Mouse (Mus musculus) midbrain, embryonic 10.5 days (tissue): ENCODE results near the gene Wdr93. TPM values are rescaled to one million over a fixed set of nuclear protein-coding genes. Genes with fewer than 3 reads are reported as not detected.

Experiments
- DNase-seq: peaks from one replicate; pipeline ENCODE4 v3.0.0-alpha.2; 2017; ENCODE audit warnings: low spot score
- H3K27ac ChIP-seq: fragments of 300-500 bp; sonication (generic); replicated peaks from 2 replicates; pipeline ENCODE4 v1.5.1; 2016; ENCODE audit warnings: mild to moderate bottlenecking
- H3K27me3 ChIP-seq: fragments of 300-500 bp; sonication (generic); 2 replicates; pipeline ENCODE4 v1.6.1; 2016; ENCODE audit warnings: low read depth, mild to moderate bottlenecking; ENCODE audit not compliant: poor library complexity, severe bottlenecking
- H3K36me3 ChIP-seq: fragments of 300-500 bp; sonication (generic); 2 replicates; pipeline ENCODE4 v1.6.1; 2016; ENCODE audit warnings: mild to moderate bottlenecking, moderate library complexity
- H3K4me1 ChIP-seq: fragments of 300-500 bp; sonication (generic); 2 replicates; pipeline ENCODE4 v1.6.1; 2016
- H3K4me3 ChIP-seq: fragments of 300-500 bp; sonication (generic); 2 replicates; pipeline ENCODE4 v1.5.1; 2016; ENCODE audit warnings: mild to moderate bottlenecking, moderate library complexity
- H3K9me3 ChIP-seq: fragments of 300-500 bp; sonication (generic); replicated peaks from 2 replicates; pipeline ENCODE4 v1.6.1; 2016; ENCODE audit warnings: mild to moderate bottlenecking
- WGBS: fragments of 180-500 bp; shearing (Covaris S2); methylation state at CpG from one replicate; pipeline ENCODE4 v1.1.7; 2016; 5-methylcytosine and 5-hydroxymethylcytosine counted together
- polyA plus RNA-seq: library from polyadenylated mRNA; unstranded; fragments of >200 nt; fragmentation: Nextera tagmentation; extraction: Ambion mirVana; gene quantifications from 2 replicates; pipeline ENCODE4 v1.2.1, GENCODE M21; 2016

Wdr93 gene
- polyA plus RNA-seq, 1 experiment from 2014 or later: 0.22 TPM

DNA sequence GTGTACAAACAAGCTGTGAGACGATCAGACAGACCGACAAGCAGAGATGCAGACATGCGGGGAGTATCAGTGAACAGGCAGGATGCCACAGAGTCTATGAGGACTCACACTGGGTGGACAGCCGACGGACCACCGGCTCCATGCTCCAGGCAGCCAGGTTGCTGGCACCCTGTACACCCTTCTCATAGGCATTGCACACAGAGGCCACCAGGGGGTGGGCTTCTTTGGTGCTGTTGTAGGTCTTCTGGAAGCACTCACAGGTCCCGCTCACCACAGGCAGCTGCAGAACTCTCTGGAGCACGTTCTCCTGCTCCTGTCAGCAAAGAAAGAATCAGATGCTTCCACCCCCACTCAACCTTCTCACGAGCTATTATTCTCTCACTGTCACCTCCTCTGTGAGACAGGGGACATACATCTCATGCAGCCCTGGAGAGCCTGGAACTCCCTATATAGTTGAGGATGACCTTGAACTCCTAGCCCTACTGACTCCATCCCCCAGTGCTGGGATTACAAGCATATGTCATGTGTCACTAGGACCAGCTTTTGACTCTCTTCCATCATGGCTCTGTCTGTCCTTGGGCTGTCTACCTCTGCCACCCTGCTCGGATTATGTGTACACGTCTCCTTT is 13.1 kb upstream of the Wdr93 start:
- no peak for DNase-seq
- no peaks in the 10 kb centered on the region for H3K9me3 ChIP-seq
- no peak overlapping the region for H3K4me3 ChIP-seq
- H3K36me3 ChIP-seq: 0 out of 2 replicates have a peak, but pooled peaks cover 4% of the 10 kb centered on the region
- no peak overlapping the region for H3K27ac ChIP-seq
- WGBS: 67% methylated on average over 11 of the region's 11 CpGs
- H3K27me3 ChIP-seq: peaks cover 37% of the 10 kb centered on the region
- H3K4me1 ChIP-seq: 0 out of 2 replicates have a peak, but pooled peaks cover 2% of the 10 kb centered on the region

DNA sequence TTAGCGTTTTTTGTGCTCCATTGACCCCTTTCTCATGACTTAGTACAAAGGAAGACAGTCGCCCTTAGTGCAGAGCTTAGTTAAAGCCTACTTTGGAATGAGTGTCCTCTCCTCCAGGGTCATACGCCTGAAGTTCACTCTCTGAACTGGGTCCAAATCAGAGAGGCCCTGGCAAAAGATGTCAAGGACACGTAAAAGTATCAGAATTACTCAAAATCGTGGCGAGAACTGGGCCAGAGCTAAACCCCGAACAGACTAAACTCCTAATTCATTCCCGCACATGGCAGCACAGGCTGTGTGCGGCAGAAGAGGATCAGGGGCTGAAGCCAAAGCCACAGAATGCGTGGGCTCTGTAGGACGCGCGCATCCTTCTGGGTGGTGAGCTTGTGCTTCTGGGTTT is 11.5 kb upstream of the Wdr93 start:
- Histone ChIP-seq H3K9me3 (no peaks in the 10 kb centered on the region), H3K27me3 (peaks cover 27% of the 10 kb centered on the region), H3K4me1 (0 out of 2 replicates have a peak, but pooled peaks cover 2% of the 10 kb centered on the region), H3K36me3 (peaks cover 6% of the 10 kb centered on the region; the same call in 1 of the 2 replicates), H3K27ac (no peak overlapping the region), H3K4me3 (no peak overlapping the region)
- no peak for DNase-seq
- 76% methylated on average over 13 of the region's 13 CpGs for WGBS

DNA sequence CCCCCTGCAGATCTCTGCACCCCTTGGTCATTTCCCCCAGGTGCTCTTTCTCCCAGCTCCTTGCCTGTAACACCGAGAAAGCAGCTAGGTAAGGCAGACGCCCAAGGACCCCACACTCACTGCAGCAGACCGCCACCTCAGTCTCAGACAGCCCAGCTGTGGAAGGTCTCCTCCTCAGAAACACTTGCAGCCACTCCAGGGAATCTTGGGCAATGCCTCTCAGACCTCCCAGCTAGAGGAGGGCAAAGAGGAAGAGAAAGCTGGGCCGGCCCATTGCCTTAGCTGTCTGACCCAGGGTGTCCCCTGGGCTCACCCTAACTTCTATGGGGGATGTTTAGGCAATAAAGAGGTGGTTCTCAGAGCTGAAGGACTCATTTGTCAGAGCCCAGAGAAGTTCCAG is 10.3 kb upstream of the Wdr93 start, which contains the start of gene Plin1:
Gene Plin1, minus strand, starts transcription at position 282 of the 400 bp plus-strand sequence.
- Histone ChIP-seq H3K27me3 (peaks cover 24% of the 10 kb centered on the region), H3K9me3 (no peaks in the 10 kb centered on the region), H3K36me3 (peaks cover 18% of the 10 kb centered on the region), H3K4me1 (0 out of 2 replicates have a peak, but pooled peaks cover 2% of the 10 kb centered on the region), H3K4me3 (no peak within 1 kb of the TSS), H3K27ac (no peak within 1 kb of the TSS)
- WGBS: 62% methylated on average over 4 of the region's 4 CpGs
- no peak for DNase-seq

- no peak overlapping the region for H3K4me3 ChIP-seq
- no peak overlapping the region for H3K27ac ChIP-seq
- H3K36me3 ChIP-seq: peaks cover 23% of the 10 kb centered on the region
- H3K27me3 ChIP-seq: peaks cover 12% of the 10 kb centered on the region
- no peaks in the 10 kb centered on the region for H3K9me3 ChIP-seq
- H3K4me1 ChIP-seq: 0 out of 2 replicates have a peak, but pooled peaks cover 2% of the 10 kb centered on the region
- WGBS: 82% methylated on average over 8 of the region's 8 CpGs
- no peak for DNase-seq
Observed at GRCm38 (mm10) chr7:79734563-79734962, 8.4 kb upstream of the Wdr93 start.

DNA sequence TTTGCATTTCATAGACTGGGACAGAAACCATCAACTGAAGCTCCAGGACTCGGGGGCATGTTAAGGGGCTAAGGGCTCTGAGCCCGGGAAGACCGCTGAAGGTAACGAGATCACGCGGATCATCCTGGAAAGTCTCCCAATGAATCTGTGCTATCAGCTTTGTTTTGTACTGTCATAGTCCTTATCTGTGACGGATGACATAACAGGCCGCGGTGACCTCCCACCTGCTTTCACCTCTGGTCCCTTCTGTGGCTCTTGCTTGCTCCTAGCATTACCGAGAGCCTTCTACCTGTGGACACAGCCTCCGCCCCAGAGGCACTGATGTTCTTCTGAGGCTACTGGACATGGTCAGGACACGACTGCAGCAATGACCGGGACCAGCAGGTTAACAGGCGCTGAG is 6.5 kb upstream of the Wdr93 start:
- no peaks in the 10 kb centered on the region for H3K4me1 ChIP-seq
- no peaks in the 10 kb centered on the region for H3K27me3 ChIP-seq
- H3K4me3 ChIP-seq: no peak overlapping the region
- DNase-seq: no peak
- H3K9me3 ChIP-seq: no peaks in the 10 kb centered on the region
- peaks cover 26% of the 10 kb centered on the region for H3K36me3 ChIP-seq
- 95% methylated on average over 14 of the region's 14 CpGs for WGBS
- no peak overlapping the region for H3K27ac ChIP-seq

- DNase-seq: no peak
- no peak overlapping the region for H3K27ac ChIP-seq
- H3K36me3 ChIP-seq: peaks cover 26% of the 10 kb centered on the region
- 97% methylated on average over 2 of the region's 2 CpGs for WGBS
- H3K4me3 ChIP-seq: no peak overlapping the region
- peaks cover 18% of the 10 kb centered on the region for H3K4me1 ChIP-seq
- H3K27me3 ChIP-seq: peaks cover 5% of the 10 kb centered on the region; the same call in 1 of the 2 replicates
- H3K9me3 ChIP-seq: no peaks in the 10 kb centered on the region
Observed at GRCm38 (mm10) chr7:79738913-79739312, 4.0 kb upstream of the Wdr93 start.

DNA sequence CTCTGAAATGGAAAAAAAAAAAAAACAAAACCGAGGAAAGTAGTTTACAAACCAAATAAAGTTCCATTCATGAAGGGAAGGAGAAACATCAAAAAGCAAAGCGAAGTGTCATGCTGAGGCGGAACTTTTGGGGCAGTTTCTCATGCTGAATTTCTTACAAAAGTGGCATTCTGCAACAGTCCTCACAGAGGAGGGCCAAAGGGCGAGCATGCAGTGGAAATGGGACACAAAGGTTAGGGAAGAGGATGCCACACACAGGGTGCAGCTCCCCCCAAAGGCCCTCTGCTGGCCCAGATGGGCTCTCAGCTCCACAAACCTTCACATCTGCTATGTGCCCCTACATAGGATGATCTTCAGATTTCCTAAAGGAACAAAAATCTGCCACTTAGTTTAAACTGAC is 2.7 kb upstream of the Wdr93 start:
- H3K4me1 ChIP-seq: peaks cover 18% of the 10 kb centered on the region
- H3K27me3 ChIP-seq: peaks cover 5% of the 10 kb centered on the region; the same call in 1 of the 2 replicates
- DNase-seq: no peak
- 80% methylated on average over 4 of the region's 4 CpGs for WGBS
- H3K4me3 ChIP-seq: no peak overlapping the region
- no peak overlapping the region for H3K27ac ChIP-seq
- peaks cover 21% of the 10 kb centered on the region for H3K36me3 ChIP-seq
- no peaks in the 10 kb centered on the region for H3K9me3 ChIP-seq

GRCm38 (mm10) chr7:79742277-79742658 is 695 bp upstream of the Wdr93 start:
- Histone ChIP-seq H3K27ac (peak overlapping the region; percentile 82; the same call in 1 of the 2 replicates), H3K9me3 (no peaks in the 10 kb centered on the region)

DNA sequence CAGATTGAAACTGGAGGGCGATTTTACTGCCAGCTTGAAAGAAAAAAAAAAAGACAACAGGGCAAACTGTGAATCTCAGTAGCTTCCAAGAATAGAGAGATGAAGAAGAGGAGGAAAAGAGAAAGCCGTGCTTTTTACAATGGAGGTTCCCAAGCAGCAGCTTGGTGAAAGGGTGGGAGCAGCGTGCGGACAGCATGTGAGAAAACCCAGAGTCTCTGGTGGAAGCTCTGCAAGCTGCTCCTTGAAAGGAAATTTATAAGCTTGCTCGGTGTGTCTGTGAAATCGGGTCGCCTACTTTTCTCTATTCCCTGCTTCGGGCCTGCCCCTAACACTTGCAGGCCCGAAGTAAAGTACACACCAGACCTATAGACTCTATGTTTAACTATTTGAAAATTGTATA is 1.1 kb downstream of the Wdr93 start:
- Histone ChIP-seq H3K9me3 (no peaks in the 10 kb centered on the region), H3K4me1 (peaks cover 18% of the 10 kb centered on the region), H3K27ac (no peak overlapping the region), H3K27me3 (peaks cover 5% of the 10 kb centered on the region; the same call in 1 of the 2 replicates), H3K4me3 (no peak overlapping the region), H3K36me3 (0 out of 2 replicates have a peak, but pooled peaks cover 5% of the 10 kb centered on the region)
- no peak for DNase-seq
- WGBS: 93% methylated on average over 9 of the region's 9 CpGs

More at GRCm38 (mm10) chr7:79742277-79742658, 695 bp upstream of the Wdr93 start:
- DNase-seq: no peak
- Histone ChIP-seq H3K4me3 (peak overlapping the region; percentile 87), H3K27me3 (peaks cover 5% of the 10 kb centered on the region; the same call in 1 of the 2 replicates), H3K4me1 (peaks cover 18% of the 10 kb centered on the region), H3K36me3 (peaks cover 12% of the 10 kb centered on the region)
- WGBS: 28% methylated on average over 11 of the region's 11 CpGs

- Histone ChIP-seq H3K4me1 (peaks cover 18% of the 10 kb centered on the region), H3K9me3 (no peaks in the 10 kb centered on the region), H3K27ac (no peak overlapping the region), H3K4me3 (no peak overlapping the region), H3K27me3 (peaks cover 5% of the 10 kb centered on the region; the same call in 1 of the 2 replicates), H3K36me3 (0 out of 2 replicates have a peak, but pooled peaks cover 3% of the 10 kb centered on the region)
- DNase-seq: no peak
- 76% methylated on average over 5 of the region's 5 CpGs for WGBS
Observed at GRCm38 (mm10) chr7:79744585-79744984, 1.6 kb downstream of the Wdr93 start.

DNA sequence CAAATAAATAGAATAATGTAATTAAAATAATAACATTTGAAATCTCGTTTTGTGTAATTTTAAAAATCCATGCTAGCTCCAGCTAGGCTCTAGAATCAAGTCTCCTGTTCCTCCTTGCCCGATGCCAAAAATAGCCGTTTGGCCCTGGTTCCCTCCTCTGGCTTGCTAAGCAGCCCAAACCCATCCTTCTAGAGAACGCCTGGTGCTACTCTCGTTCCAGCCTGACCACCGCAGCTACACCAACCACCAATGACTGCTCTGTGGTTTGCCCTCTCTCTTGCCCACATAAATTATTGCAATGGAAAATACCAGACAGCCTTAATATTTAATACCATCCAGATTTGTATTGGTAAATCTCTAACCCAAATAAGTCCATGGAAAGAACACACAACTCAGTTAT is 4.7 kb downstream of the Wdr93 start:
- WGBS: 84% methylated on average over 6 of the region's 6 CpGs
- H3K27me3 ChIP-seq: no peaks in the 10 kb centered on the region; the same call in 1 of the 2 replicates

GRCm38 (mm10) chr7:79749511-79749910 is 6.5 kb downstream of the Wdr93 start:
- Histone ChIP-seq H3K27me3 (no peaks in the 10 kb centered on the region), H3K27ac (no peak overlapping the region), H3K9me3 (no peaks in the 10 kb centered on the region), H3K36me3 (no peaks in the 10 kb centered on the region), H3K4me3 (no peak overlapping the region), H3K4me1 (no peaks in the 10 kb centered on the region)
- DNase-seq: no peak
- WGBS: 89% methylated on average over 6 of the region's 6 CpGs

More for the DNA sequence above, 4.7 kb downstream of the Wdr93 start:
- H3K36me3 ChIP-seq: no peaks in the 10 kb centered on the region
- DNase-seq: no peak
- H3K4me3 ChIP-seq: no peak overlapping the region
- H3K9me3 ChIP-seq: no peaks in the 10 kb centered on the region
- H3K27ac ChIP-seq: no peak overlapping the region
- peaks cover 11% of the 10 kb centered on the region for H3K4me1 ChIP-seq

GRCm38 (mm10) chr7:79756334-79756733 is 13.4 kb downstream of the Wdr93 start:
- Histone ChIP-seq H3K4me3 (no peak overlapping the region), H3K36me3 (no peaks in the 10 kb centered on the region), H3K27ac (no peak overlapping the region), H3K27me3 (no peaks in the 10 kb centered on the region), H3K4me1 (no peaks in the 10 kb centered on the region), H3K9me3 (no peaks in the 10 kb centered on the region)
- 47% methylated on average over 2 of the region's 2 CpGs for WGBS
- no peak for DNase-seq
